Mouse (Mus musculus) cerebellum, adult (tissue): ENCODE data around the gene Glyat.
"Not testable (repeated sequence)": the region's sequence is repeated elsewhere in the genome, so short reads cannot be mapped to it uniquely, and the experiment has no call there.

Source experiments
- ATAC-seq: cut with Nextera tagmentation; 2 replicates; pipeline ENCODE4 v1.9.2; 2017; ENCODE audit warnings: mild to moderate bottlenecking, moderate library complexity, mixed read lengths; ENCODE audit not compliant: insufficient number of reproducible peaks, low FRiP score, low TSS enrichment

The Glyat gene

GRCm38 (mm10) chr19:12633176-12633575 lies at the start of gene Glyat:
Gene Glyat (plus strand): TSS chr19:12633308.
- ATAC-seq = no peak

DNA sequence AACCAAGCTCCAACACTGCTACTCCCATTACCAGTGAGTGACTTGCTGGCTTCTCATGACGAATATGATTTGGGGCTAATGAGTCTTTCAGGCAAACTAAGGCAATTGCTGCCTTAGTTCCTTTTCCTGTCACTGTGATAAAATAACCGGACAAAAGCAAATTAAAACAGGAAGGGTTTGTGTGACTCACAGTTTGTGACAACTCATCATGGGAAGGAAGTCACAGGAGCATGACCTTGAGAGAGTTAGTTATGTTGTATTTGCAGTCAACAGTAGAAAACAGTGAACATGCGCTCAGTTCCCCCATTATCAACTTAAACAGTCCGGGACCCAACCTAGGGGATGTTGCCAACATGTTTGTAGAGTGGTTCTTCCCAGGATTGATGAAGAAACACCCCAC lies 47.8 kb upstream of the Glyat start:
- no peak for ATAC-seq

DNA sequence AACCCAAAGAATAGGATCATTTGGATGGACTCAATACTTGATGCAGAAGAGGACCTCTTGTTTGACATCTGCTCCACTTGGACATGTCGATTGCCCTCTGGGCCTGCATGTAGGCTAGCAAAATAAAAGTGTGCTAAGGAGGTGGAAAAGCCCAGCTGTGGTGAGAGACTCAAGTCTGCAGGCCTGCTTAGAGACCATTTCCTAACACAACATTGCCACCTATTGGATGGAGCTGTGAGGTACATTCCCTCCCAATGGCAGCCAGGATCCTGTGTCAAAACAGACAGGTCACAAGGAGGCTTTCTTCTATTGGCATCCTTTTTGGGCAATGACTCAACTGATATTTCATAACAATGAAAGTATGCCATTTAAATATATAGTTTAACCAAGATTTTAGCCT lies 41.2 kb upstream of the Glyat start:
- ATAC-seq = peak; percentile 42; the same call in 1 of the 2 replicates

GRCm38 (mm10) chr19:12595135-12595529 lies 38.0 kb upstream of the Glyat start:
- ATAC-seq = 0 out of 2 replicates have a peak, but pooled peaks have one; percentile 2

GRCm38 (mm10) chr19:12595530-12596289 lies 37.4 kb upstream of the Glyat start:
- ATAC-seq = peak; percentile 88

DNA sequence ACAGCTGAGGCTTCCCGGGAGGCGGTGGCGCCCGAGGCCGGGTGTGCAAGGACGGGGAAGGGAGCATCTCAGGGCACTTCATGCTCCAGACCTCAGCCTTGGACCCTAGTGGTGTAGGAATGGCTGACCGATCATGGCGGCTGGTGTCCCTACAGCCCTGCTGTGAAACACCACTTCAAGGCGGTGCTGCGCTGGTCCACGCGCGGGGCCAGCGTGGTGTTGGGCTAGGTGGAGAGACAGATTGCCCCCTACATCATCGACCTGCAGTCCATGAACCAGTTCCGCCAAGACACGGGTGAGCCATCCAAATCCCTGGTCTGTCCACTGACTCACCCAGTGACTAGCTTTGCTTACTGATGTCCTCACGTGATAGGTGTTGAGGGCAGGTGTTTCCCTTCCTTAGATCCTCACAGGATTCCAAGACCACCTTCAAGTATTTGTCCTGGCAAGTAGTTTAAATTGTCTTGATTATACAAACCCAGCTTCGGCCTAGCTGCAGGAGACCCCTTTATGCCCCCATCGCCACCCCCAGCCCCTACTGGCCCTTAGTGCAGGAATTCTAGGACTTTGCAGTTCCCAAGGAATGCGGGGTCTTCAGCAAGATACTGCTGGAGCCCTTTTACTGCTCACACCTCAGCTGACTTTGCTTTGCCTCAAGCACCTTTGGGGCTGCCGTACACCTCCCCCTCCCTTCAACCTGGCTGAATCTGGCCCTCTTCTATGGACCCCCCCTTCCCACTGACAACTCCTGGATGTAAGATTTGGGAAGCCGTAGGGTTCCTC lies 36.6 kb upstream of the Glyat start:
- peak; percentile 43; the same call in 1 of the 2 replicates for ATAC-seq

- ATAC-seq = no peak
Measured at GRCm38 (mm10) chr19:12597073-12597405, 36.1 kb upstream of the Glyat start.

DNA sequence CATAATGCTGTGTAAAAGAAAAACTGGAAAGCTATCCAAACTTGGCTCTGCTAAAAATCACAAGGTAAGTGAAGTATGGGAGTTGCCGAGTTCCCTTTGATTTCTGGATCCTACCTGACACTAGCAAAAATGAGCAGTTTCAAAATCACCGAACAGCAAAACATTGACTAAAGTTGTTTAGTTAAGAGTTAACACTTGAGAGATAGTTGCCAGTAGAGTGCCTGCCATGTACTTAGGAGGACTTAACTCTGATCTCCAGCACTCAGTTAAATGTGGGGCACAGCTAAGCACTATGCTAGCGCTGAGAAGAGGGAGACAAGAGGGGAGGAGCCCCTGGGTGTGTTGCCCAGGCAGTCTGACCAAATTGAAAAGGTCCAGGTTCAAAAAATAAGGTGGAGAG lies 34.4 kb upstream of the Glyat start:
- no peak for ATAC-seq

DNA sequence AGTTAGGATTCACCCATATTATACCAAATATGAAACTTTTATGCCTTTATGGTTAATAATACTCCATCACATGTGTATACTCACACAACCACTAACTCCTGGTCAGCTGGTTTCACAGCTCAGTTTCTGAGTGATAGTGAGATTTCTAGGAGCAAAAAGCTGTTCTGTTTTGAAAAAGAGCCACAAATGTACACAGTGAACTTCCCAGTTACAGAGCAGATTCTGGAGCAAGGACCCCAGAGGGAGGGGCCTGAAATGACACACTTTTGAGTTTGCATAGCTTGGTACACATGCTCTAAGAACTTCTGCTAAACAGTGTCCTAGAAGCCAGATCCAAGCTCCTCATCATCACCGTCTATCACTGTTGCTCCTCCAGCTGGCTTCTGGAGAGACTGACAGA lies 33.4 kb upstream of the Glyat start, which contains the start of gene Gm4952:
TSS of gene Gm4952 (plus strand) at position 301 of the 400 bp plus-strand sequence.
- ATAC-seq = no peak

- no peak for ATAC-seq
Measured at GRCm38 (mm10) chr19:12600684-12601480, 32.2 kb upstream of the Glyat start.

DNA sequence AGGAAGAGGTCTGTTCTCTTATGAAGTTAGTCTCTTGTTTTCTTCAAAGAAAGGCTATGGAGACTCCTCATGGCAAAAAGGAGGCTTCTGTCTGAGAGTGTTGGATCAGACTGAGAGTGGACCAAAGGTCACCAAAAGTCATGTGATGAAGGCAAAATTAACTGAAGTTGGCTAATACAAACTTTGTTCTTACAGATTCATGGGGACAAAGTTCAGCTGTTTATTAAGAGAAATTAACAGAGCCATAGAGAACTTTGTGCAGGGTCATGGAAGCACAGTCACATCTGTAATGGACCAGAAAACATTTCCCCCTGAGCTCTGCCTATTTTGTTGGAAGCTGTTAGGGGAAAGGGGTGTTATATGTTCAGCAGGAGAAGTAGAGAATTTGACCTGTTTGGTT lies 24.8 kb upstream of the Glyat start:
- no peak for ATAC-seq

DNA sequence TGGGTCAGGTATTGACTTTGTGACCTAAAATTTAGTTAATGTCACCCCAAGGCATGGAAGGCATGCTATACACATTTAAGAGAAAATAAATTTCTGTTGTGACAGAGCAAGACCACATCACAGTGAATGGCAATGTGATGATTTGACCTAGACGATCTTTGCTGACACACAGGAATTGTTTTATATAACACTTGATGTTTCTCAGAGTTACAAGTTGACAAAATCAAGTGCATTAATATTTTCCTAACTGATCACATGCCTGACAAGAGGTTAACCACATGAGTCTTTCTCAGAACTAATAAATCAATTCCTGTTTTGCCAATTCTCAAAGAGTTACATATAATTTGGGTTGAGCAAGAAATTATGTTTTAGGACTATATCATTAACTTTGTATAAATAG lies 19.5 kb upstream of the Glyat start:
- ATAC-seq = no peak

DNA sequence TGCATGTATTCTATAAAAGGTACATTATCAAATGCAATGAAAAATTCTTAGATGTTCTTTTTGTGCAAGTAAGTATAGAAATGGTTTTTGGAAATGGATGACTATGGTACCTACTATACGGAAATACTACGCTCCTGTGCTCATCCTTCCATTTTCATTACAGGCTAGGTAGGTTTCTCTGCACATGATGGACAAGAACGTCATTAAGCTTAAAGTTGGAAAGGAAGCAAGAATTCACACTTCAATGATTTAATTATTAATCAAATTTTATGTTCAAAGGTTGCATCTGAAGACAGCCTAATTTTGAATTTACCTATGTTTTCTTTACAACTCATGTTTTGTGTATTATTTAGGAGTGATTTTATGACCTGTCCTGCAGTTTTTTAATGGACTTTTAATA lies 1.2 kb downstream of the Glyat start:
- ATAC-seq = no peak

DNA sequence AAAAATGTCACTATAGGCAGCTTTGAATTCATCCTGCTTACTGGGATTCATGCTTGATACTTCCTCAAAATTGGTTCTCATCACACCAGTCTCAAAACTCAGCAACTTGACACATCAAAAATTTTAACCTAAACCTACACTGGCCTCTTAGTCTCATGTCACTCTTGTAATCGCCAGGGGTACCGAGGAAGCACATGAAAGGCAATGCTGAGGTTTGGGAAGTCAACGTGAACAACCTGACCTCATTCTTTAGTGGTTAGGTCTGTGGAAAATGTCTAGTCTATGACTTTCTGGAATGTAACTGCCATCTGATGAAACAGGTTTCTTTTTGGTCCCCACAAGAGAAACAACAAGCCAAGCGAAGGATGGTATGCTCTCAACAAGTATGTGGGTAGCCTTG lies 1.9 kb downstream of the Glyat start:
- ATAC-seq = no peak

DNA sequence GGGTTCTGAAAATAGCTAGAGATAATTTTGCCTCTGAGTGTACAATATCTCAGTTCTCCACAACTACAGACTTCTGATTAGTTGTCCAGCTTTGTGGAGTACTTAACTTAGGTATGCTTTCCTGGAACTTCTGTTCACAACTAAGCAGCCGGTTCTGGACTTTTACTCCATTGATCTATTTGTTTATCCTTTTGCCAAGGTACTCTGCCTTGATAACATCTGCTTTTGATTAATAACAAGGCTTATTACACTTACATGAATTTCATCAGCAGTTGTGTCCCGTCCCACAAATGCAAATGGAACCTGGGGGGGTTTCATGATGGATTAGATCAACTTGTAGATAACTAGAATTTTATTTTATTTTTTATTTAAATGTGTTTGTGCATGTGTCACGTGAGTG lies 3.8 kb downstream of the Glyat start:
- no peak for ATAC-seq

GRCm38 (mm10) chr19:12638049-12638448 lies 4.9 kb downstream of the Glyat start:
- no peak for ATAC-seq

- no peak for ATAC-seq
Measured at GRCm38 (mm10) chr19:12649511-12649910, 16.4 kb downstream of the Glyat start.

- ATAC-seq = no peak
Measured at GRCm38 (mm10) chr19:12666156-12666555, 33.0 kb downstream of the Glyat start.

DNA sequence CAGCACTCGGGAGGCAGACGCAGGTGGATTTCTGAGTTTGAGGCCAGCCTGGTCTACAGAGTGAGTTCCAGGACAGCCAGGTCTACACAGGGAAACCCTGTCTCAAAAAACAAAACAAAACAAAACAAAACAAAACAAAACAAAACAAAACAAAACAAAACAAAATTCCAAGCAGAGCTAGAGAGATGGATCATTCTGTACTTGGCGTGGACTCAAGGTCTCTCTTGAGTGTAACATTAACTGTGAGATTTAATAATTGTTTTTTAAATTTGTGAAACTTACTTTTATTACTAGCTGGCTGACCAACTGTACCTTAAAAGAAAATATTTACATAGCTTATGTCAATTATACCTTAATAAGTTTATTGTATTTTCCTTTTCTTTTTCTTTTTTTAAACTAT lies 35.5 kb downstream of the Glyat start:
- not testable (repeated sequence) for ATAC-seq

- no peak for ATAC-seq
Measured at GRCm38 (mm10) chr19:12670139-12670538, 37.0 kb downstream of the Glyat start, which contains the start of gene Olfr1442. Gene Olfr1442 (plus strand): TSS chr19:12670439.

GRCm38 (mm10) chr19:12671051-12671450 lies 37.9 kb downstream of the Glyat start:
- no peak for ATAC-seq
